Mouse (Mus musculus) stomach, embryonic 15.5 days (tissue): ENCODE data around the gene Ostf1. TPM values are rescaled to one million over a fixed set of nuclear protein-coding genes. Genes with fewer than 3 reads are reported as not detected.

ENCODE experiments used
- ATAC-seq: fragments of 200-750 bp; cut with Nextera tagmentation; 2 replicates; pipeline ENCODE4 v1.8.0; 2017; ENCODE audit warnings: low read depth, moderate number of reproducible peaks, moderate TSS enrichment; ENCODE audit not compliant: insufficient read depth, low FRiP score
- H3K27ac ChIP-seq: fragments of 300-500 bp; sonication (generic); 2 replicates; pipeline ENCODE4 v1.5.1; 2015; ENCODE audit warnings: mild to moderate bottlenecking, inconsistent platforms
- H3K27me3 ChIP-seq: fragments of 300-500 bp; sonication (generic); replicated peaks from 2 replicates; pipeline ENCODE4 v1.6.1; 2015; ENCODE audit warnings: inconsistent platforms
- H3K36me3 ChIP-seq: fragments of 300-500 bp; sonication (generic); 2 replicates; pipeline ENCODE4 v1.6.1; 2015; ENCODE audit warnings: inconsistent platforms
- H3K4me1 ChIP-seq: fragments of 300-500 bp; sonication (generic); 2 replicates; pipeline ENCODE4 v1.6.1; 2015; ENCODE audit warnings: inconsistent platforms
- H3K4me2 ChIP-seq: fragments of 300-500 bp; sonication (generic); 2 replicates; pipeline ENCODE4 v1.6.1; 2015; ENCODE audit warnings: mild to moderate bottlenecking, inconsistent platforms
- H3K4me3 ChIP-seq: fragments of 300-500 bp; sonication (generic); replicated peaks from 2 replicates; pipeline ENCODE4 v1.5.1; 2015; ENCODE audit warnings: inconsistent platforms
- H3K9ac ChIP-seq: fragments of 300-500 bp; sonication (generic); 2 replicates; pipeline ENCODE4 v1.6.1; 2015; ENCODE audit warnings: inconsistent platforms
- H3K9me3 ChIP-seq: fragments of 300-500 bp; sonication (generic); 2 replicates; pipeline ENCODE4 v1.6.1; 2016; ENCODE audit warnings: inconsistent platforms
- WGBS: fragments of 180-500 bp; shearing (Covaris S2); methylation state at CpG from one replicate; pipeline ENCODE4 v1.1.7; 2015; 5-methylcytosine and 5-hydroxymethylcytosine counted together
- polyA plus RNA-seq: library from polyadenylated mRNA; unstranded; fragments of >200 nt; fragmentation: Nextera tagmentation; extraction: Ambion mirVana; gene quantifications from 2 replicates; pipeline ENCODE4 v1.2.1, GENCODE M21; 2015

The Ostf1 gene
- polyA plus RNA-seq, 1 experiment from 2014 or later: 95.9 TPM

GRCm38 (mm10) chr19:18655999-18656398 is 24.4 kb upstream of the Ostf1 start:
- H3K4me3 ChIP-seq: no peak overlapping the region

GRCm38 (mm10) chr19:18654984-18655383 is 23.4 kb upstream of the Ostf1 start:
- Histone ChIP-seq H3K27me3 (no peaks in the 10 kb centered on the region), H3K9me3 (no peaks in the 10 kb centered on the region), H3K4me2 (no peak overlapping the region), H3K4me1 (no peaks in the 10 kb centered on the region), H3K9ac (no peak overlapping the region), H3K27ac (no peak overlapping the region), H3K36me3 (no peaks in the 10 kb centered on the region), H3K4me3 (no peak overlapping the region)
- no peak for ATAC-seq
- 53% methylated on average over 5 of the region's 5 CpGs for WGBS

More at GRCm38 (mm10) chr19:18655999-18656398, 24.4 kb upstream of the Ostf1 start:
- H3K4me1 ChIP-seq: no peaks in the 10 kb centered on the region
- H3K9me3 ChIP-seq: no peaks in the 10 kb centered on the region
- H3K9ac ChIP-seq: no peak overlapping the region
- no peak for ATAC-seq
- no peak overlapping the region for H3K4me2 ChIP-seq
- no peaks in the 10 kb centered on the region for H3K36me3 ChIP-seq
- H3K27ac ChIP-seq: no peak overlapping the region
- WGBS: 79% methylated on average over 7 of the region's 7 CpGs
- no peaks in the 10 kb centered on the region for H3K27me3 ChIP-seq

- ATAC-seq: no peak
- 84% methylated on average over 8 of the region's 8 CpGs for WGBS
- Histone ChIP-seq H3K36me3 (no peaks in the 10 kb centered on the region), H3K9me3 (no peaks in the 10 kb centered on the region), H3K27ac (no peak overlapping the region), H3K27me3 (no peaks in the 10 kb centered on the region), H3K4me3 (no peak overlapping the region), H3K9ac (no peak overlapping the region), H3K4me1 (no peaks in the 10 kb centered on the region), H3K4me2 (no peak overlapping the region)
These were observed 22.7 kb upstream of the Ostf1 start for GRCm38 (mm10) chr19:18654330-18654729.

- Histone ChIP-seq H3K36me3 (no peaks in the 10 kb centered on the region), H3K27me3 (no peaks in the 10 kb centered on the region), H3K9me3 (no peaks in the 10 kb centered on the region), H3K27ac (no peak overlapping the region), H3K4me2 (no peak overlapping the region), H3K4me3 (no peak overlapping the region), H3K9ac (no peak overlapping the region), H3K4me1 (no peaks in the 10 kb centered on the region)
- ATAC-seq: no peak
- 77% methylated on average over 6 of the region's 6 CpGs for WGBS
These were observed 21.4 kb upstream of the Ostf1 start for GRCm38 (mm10) chr19:18653058-18653457.

GRCm38 (mm10) chr19:18652592-18652991 is 21.0 kb upstream of the Ostf1 start:
- no peak for ATAC-seq
- WGBS: 74% methylated on average over 4 of the region's 4 CpGs

GRCm38 (mm10) chr19:18650473-18650872 is 18.9 kb upstream of the Ostf1 start:
- Histone ChIP-seq H3K9me3 (no peaks in the 10 kb centered on the region), H3K9ac (no peak overlapping the region), H3K27ac (no peak overlapping the region), H3K4me1 (no peaks in the 10 kb centered on the region), H3K4me3 (no peak overlapping the region), H3K27me3 (no peaks in the 10 kb centered on the region), H3K36me3 (no peaks in the 10 kb centered on the region), H3K4me2 (no peak overlapping the region)
- 72% methylated on average over 6 of the region's 6 CpGs for WGBS
- ATAC-seq: no peak

More at GRCm38 (mm10) chr19:18652592-18652991, 21.0 kb upstream of the Ostf1 start:
- no peak overlapping the region for H3K9ac ChIP-seq
- H3K4me1 ChIP-seq: no peaks in the 10 kb centered on the region
- H3K9me3 ChIP-seq: no peaks in the 10 kb centered on the region
- no peaks in the 10 kb centered on the region for H3K27me3 ChIP-seq
- H3K36me3 ChIP-seq: no peaks in the 10 kb centered on the region
- no peak overlapping the region for H3K4me2 ChIP-seq
- no peak overlapping the region for H3K27ac ChIP-seq
- H3K4me3 ChIP-seq: no peak overlapping the region

GRCm38 (mm10) chr19:18649955-18650354 is 18.3 kb upstream of the Ostf1 start:
- Histone ChIP-seq H3K27me3 (no peaks in the 10 kb centered on the region), H3K27ac (no peak overlapping the region), H3K9ac (no peak overlapping the region), H3K36me3 (no peaks in the 10 kb centered on the region), H3K4me2 (no peak overlapping the region), H3K4me3 (no peak overlapping the region), H3K4me1 (no peaks in the 10 kb centered on the region), H3K9me3 (no peaks in the 10 kb centered on the region)
- no peak for ATAC-seq
- 70% methylated on average over 4 of the region's 4 CpGs for WGBS

GRCm38 (mm10) chr19:18648558-18648945 is 16.9 kb upstream of the Ostf1 start:
- Histone ChIP-seq H3K27me3 (no peaks in the 10 kb centered on the region), H3K4me2 (no peak overlapping the region), H3K27ac (no peak overlapping the region), H3K4me1 (no peaks in the 10 kb centered on the region), H3K36me3 (no peaks in the 10 kb centered on the region), H3K9me3 (no peaks in the 10 kb centered on the region), H3K4me3 (no peak overlapping the region), H3K9ac (no peak overlapping the region)
- no peak for ATAC-seq
- 74% methylated on average over 6 of the region's 6 CpGs for WGBS

GRCm38 (mm10) chr19:18647775-18648557 is 16.3 kb upstream of the Ostf1 start:
- Histone ChIP-seq H3K27ac (no peak overlapping the region), H3K9me3 (no peaks in the 10 kb centered on the region), H3K9ac (no peak overlapping the region), H3K4me2 (no peak overlapping the region), H3K4me3 (no peak overlapping the region), H3K27me3 (no peaks in the 10 kb centered on the region), H3K36me3 (no peaks in the 10 kb centered on the region), H3K4me1 (no peaks in the 10 kb centered on the region)
- WGBS: 46% methylated on average over 9 of the region's 9 CpGs
- ATAC-seq: no peak

- no peak overlapping the region for H3K9ac ChIP-seq
- H3K4me3 ChIP-seq: no peak overlapping the region
- peak; percentile 66; the same call in 1 of the 2 replicates for ATAC-seq
- no peak overlapping the region for H3K27ac ChIP-seq
- H3K27me3 ChIP-seq: no peaks in the 10 kb centered on the region
- H3K4me1 ChIP-seq: no peaks in the 10 kb centered on the region
- H3K4me2 ChIP-seq: no peak overlapping the region
- WGBS: 75% methylated on average over 5 of the region's 5 CpGs
- no peaks in the 10 kb centered on the region for H3K9me3 ChIP-seq
- no peaks in the 10 kb centered on the region for H3K36me3 ChIP-seq
These were observed 15.3 kb upstream of the Ostf1 start for GRCm38 (mm10) chr19:18646853-18647420.

- Histone ChIP-seq H3K27ac (no peak overlapping the region), H3K27me3 (no peaks in the 10 kb centered on the region), H3K9ac (no peak overlapping the region), H3K4me2 (no peak overlapping the region), H3K9me3 (no peaks in the 10 kb centered on the region), H3K36me3 (no peaks in the 10 kb centered on the region), H3K4me3 (no peak overlapping the region), H3K4me1 (no peaks in the 10 kb centered on the region)
- WGBS: 65% methylated on average over 3 of the region's 3 CpGs
- no peak for ATAC-seq
These were observed 14.8 kb upstream of the Ostf1 start for GRCm38 (mm10) chr19:18646397-18646796.

GRCm38 (mm10) chr19:18644084-18644483 is 12.5 kb upstream of the Ostf1 start:
- ATAC-seq: peak; percentile 75
- Histone ChIP-seq H3K27me3 (no peaks in the 10 kb centered on the region), H3K4me1 (no peaks in the 10 kb centered on the region), H3K9me3 (no peaks in the 10 kb centered on the region), H3K36me3 (no peaks in the 10 kb centered on the region), H3K4me2 (no peak overlapping the region), H3K4me3 (no peak overlapping the region), H3K27ac (no peak overlapping the region), H3K9ac (no peak overlapping the region)
- 73% methylated on average over 6 of the region's 6 CpGs for WGBS
